Mouse (Mus musculus) CH12.LX (cell line): Measurements from ENCODE around the gene Tmem63b. TPM values are rescaled to one million over a fixed set of nuclear protein-coding genes. Genes with fewer than 3 reads are reported as not detected.

Experiments used
- DNase-seq: peaks from one replicate; pipeline ENCODE4 v3.0.0-alpha.2; 2013; ENCODE audit errors: extremely low read depth
- H3K27ac ChIP-seq: 2 replicates; pipeline ENCODE4 v1.5.1; 2012; ENCODE audit warnings: low read depth, mild to moderate bottlenecking, control low read depth, moderate library complexity; ENCODE audit not compliant: insufficient read depth
- H3K27me3 ChIP-seq: replicated peaks from 2 replicates; pipeline ENCODE3; 2012; ENCODE audit warnings: inconsistent platforms
- H3K36me3 ChIP-seq, 2 experiments: replicated peaks in 1 of 2; 2 replicates each; pipeline versions ENCODE3 to v1.6.1; 2012; ENCODE audit warnings: inconsistent platforms in 1 of 2, low read length in 1 of 2, mild to moderate bottlenecking in 1 of 2, mixed read lengths in 1 of 2, moderate library complexity in 1 of 2; ENCODE audit not compliant: control insufficient read depth in 1 of 2, insufficient read depth in 1 of 2
- H3K4me1 ChIP-seq, 2 experiments: 2 replicates each; pipeline ENCODE4 v1.6.1; 2012; ENCODE audit warnings: inconsistent platforms in 1 of 2, moderate library complexity in 1 of 2; ENCODE audit not compliant: insufficient read depth in 2 of 2, control insufficient read depth in 1 of 2
- H3K4me2 ChIP-seq: 2 replicates; pipeline ENCODE4 v1.6.1; 2012; ENCODE audit warnings: low read depth, mild to moderate bottlenecking, control low read depth; ENCODE audit not compliant: poor library complexity, insufficient read depth, severe bottlenecking
- H3K4me3 ChIP-seq, 3 experiments: fragments of 150-350 bp in 1 of 3; sonication (generic) in 1 of 3; replicated peaks in 1 of 3; 2 replicates each; pipeline versions ENCODE3 to v1.5.1; 2011 to 2012; ENCODE audit warnings: low read depth in 2 of 3, low read length in 2 of 3, mild to moderate bottlenecking in 2 of 3, moderate library complexity in 2 of 3, control low read depth in 1 of 3, improper control_type of control experiment in 1 of 3, inconsistent platforms in 1 of 3, mixed read lengths in 1 of 3; ENCODE audit not compliant: poor library complexity in 1 of 3
- H3K79me2 ChIP-seq: replicated peaks from 2 replicates; pipeline ENCODE4 v1.6.1; 2012; ENCODE audit warnings: mild to moderate bottlenecking, moderate library complexity; ENCODE audit not compliant: control insufficient read depth, poor library complexity, insufficient read depth, severe bottlenecking; ENCODE audit errors: extremely low read depth
- H3K9ac ChIP-seq: 2 replicates; pipeline ENCODE4 v1.6.1; 2012; ENCODE audit warnings: low read depth, mild to moderate bottlenecking, control low read depth, moderate library complexity; ENCODE audit not compliant: insufficient read depth
- H3K9me3 ChIP-seq: replicated peaks from 2 replicates; pipeline ENCODE3; 2012; ENCODE audit warnings: low read length, inconsistent platforms, mixed read lengths
- CHD1 ChIP-seq: IDR thresholded peaks from 2 replicates; pipeline ENCODE4 v1.6.1; 2012; ENCODE audit warnings: low read depth, low read length, improper control_type of control experiment, inconsistent platforms
- ELF1 ChIP-seq: IDR thresholded peaks from 2 replicates; pipeline ENCODE4 v1.6.1; 2014; ENCODE audit warnings: low read depth, mild to moderate bottlenecking, inconsistent platforms, low read length, improper control_type of control experiment
- GABPA ChIP-seq: IDR thresholded peaks from 2 replicates; pipeline ENCODE4 v1.6.1; 2012; ENCODE audit warnings: low read depth, low read length, improper control_type of control experiment, inconsistent platforms; ENCODE audit not compliant: insufficient replicate concordance
- HCFC1 ChIP-seq: IDR thresholded peaks from 2 replicates; pipeline ENCODE4 v1.6.1; 2012; ENCODE audit warnings: low read depth, mild to moderate bottlenecking, inconsistent platforms, low read length, improper control_type of control experiment
- IRF4 ChIP-seq: IDR thresholded peaks from 2 replicates; pipeline ENCODE4 v1.6.1; 2014; ENCODE audit warnings: low read depth, mild to moderate bottlenecking, inconsistent platforms, low read length, improper control_type of control experiment
- JUND ChIP-seq: conservative IDR thresholded peaks from 2 replicates; pipeline ENCODE4 v1.6.1; 2011; ENCODE audit warnings: low read depth, low read length, improper control_type of control experiment
- KAT2A ChIP-seq: IDR thresholded peaks from 2 replicates; pipeline ENCODE4 v1.6.1; 2012; ENCODE audit warnings: low read length, improper control_type of control experiment, inconsistent platforms; ENCODE audit not compliant: insufficient replicate concordance
- MAX ChIP-seq: IDR thresholded peaks from 2 replicates; pipeline ENCODE4 v1.6.1; 2011; ENCODE audit warnings: low read length, improper control_type of control experiment
- MAZ ChIP-seq: IDR thresholded peaks from 2 replicates; pipeline ENCODE4 v1.6.1; 2012; ENCODE audit warnings: low read depth, mild to moderate bottlenecking, inconsistent platforms, low read length, improper control_type of control experiment, moderate library complexity
- MEF2A ChIP-seq: IDR thresholded peaks from 2 replicates; pipeline ENCODE4 v1.6.1; 2014; ENCODE audit warnings: low read depth, mild to moderate bottlenecking, inconsistent platforms, low read length, improper control_type of control experiment, borderline replicate concordance
- MYC ChIP-seq: IDR thresholded peaks from 2 replicates; pipeline ENCODE4 v1.6.1; 2011; ENCODE audit warnings: low read depth, mild to moderate bottlenecking, improper control_type of control experiment, low read length
- NELFE ChIP-seq: IDR thresholded peaks from 2 replicates; pipeline ENCODE4 v1.6.1; 2011; ENCODE audit warnings: low read depth, low read length, improper control_type of control experiment
- NRF1 ChIP-seq: IDR thresholded peaks from 2 replicates; pipeline ENCODE4 v1.6.1; 2014; ENCODE audit warnings: low read depth, mild to moderate bottlenecking, inconsistent platforms, low read length, improper control_type of control experiment, moderate library complexity
- PAX5 ChIP-seq: IDR thresholded peaks from 2 replicates; pipeline ENCODE4 v1.6.1; 2012; ENCODE audit warnings: low read length, inconsistent platforms, mixed read lengths
- POLR2A ChIP-seq: IDR thresholded peaks from 2 replicates; pipeline ENCODE4 v1.6.1; 2011; ENCODE audit warnings: low read depth, mild to moderate bottlenecking, improper control_type of control experiment, low read length
- RAD21 ChIP-seq: IDR thresholded peaks from 2 replicates; pipeline ENCODE4 v1.6.1; 2011; ENCODE audit warnings: low read depth, mild to moderate bottlenecking, low read length, improper control_type of control experiment, moderate library complexity
- SMC3 ChIP-seq: IDR thresholded peaks from 2 replicates; pipeline ENCODE4 v1.6.1; 2011; ENCODE audit warnings: low read depth, low read length, improper control_type of control experiment
- TBP ChIP-seq: conservative IDR thresholded peaks from 2 replicates; pipeline ENCODE4 v1.6.1; 2011; ENCODE audit warnings: low read depth, low read length, improper control_type of control experiment
- TCF12 ChIP-seq: IDR thresholded peaks from 2 replicates; pipeline ENCODE4 v1.6.1; 2014; ENCODE audit warnings: low read depth, mild to moderate bottlenecking, inconsistent platforms, low read length, improper control_type of control experiment
- ZKSCAN1 ChIP-seq: IDR thresholded peaks from 2 replicates; pipeline ENCODE4 v1.6.1; 2012; ENCODE audit warnings: low read depth, inconsistent platforms, low read length, improper control_type of control experiment, borderline replicate concordance
- ZNF384 ChIP-seq: IDR thresholded peaks from 2 replicates; pipeline ENCODE4 v1.6.1; 2012; ENCODE audit warnings: low read depth, low read length, improper control_type of control experiment, inconsistent platforms
- dilution Hi-C: fragments of 300-500 bp; cut with MboI; formaldehyde crosslinking; loops from 2 replicates; pipeline ENCODE4 v1.14.3; 2020; ENCODE audit warnings: low sequenced_read_pairs; ENCODE audit not compliant: extremely low pct_unique_long_range_greater_than_20kb, extremely low pct_ligation_motif_present
- in situ Hi-C: fragments of 300-500 bp; cut with MboI; formaldehyde crosslinking; loops from 3 replicates; pipeline ENCODE4 v1.14.3; 2019; ENCODE audit warnings: low sequenced_read_pairs, low pct_ligation_motif_present, low pct_unique_long_range_greater_than_20kb, mixed read lengths
- polyA plus RNA-seq: library from polyadenylated mRNA; unstranded; fragments of >175 nt; gene quantifications from 2 replicates; pipeline ENCODE4 v1.2.1, GENCODE M21; 2012; ENCODE audit warnings: low read depth; ENCODE audit not compliant: insufficient read length
- total RNA-seq, 2 experiments: library from RNA; depleted of rRNA; stranded (reverse); fragments of 300-350 nt in 1 of 2; fragments of >200 nt in 1 of 2; gene quantifications; 2 replicates each; pipeline ENCODE4 v1.2.3; 2012 to 2014

Tmem63b gene
- total and polyA plus RNA-seq, 3 experiments = 3.5 to 10.3 (median 6.3) TPM

GRCm38 (mm10) chr17:45619386-45620256 lies 67.1 kb downstream of the Tmem63b start (continued):
- TF ChIP-seq ZKSCAN1 = no peak
- TF ChIP-seq RAD21 = no peak
- TF ChIP-seq POLR2A = no peak
- TF ChIP-seq GABPA = no peak
- no peak for TF ChIP-seq CHD1
- TF ChIP-seq MAX = peak; percentile 16; the same call in 1 of the 2 replicates
- no peak for TF ChIP-seq NELFE
- TF ChIP-seq ZNF384 = no peak
- TF ChIP-seq MEF2A = peak; percentile 34; the same call in 1 of the 2 replicates
- no peak; the same call in 1 of the 2 replicates for TF ChIP-seq TBP
- TF ChIP-seq KAT2A = no peak
- no peak for TF ChIP-seq NRF1
- TF ChIP-seq PAX5 = no peak

GRCm38 (mm10) chr17:45618941-45619385 lies 67.7 kb downstream of the Tmem63b start:
- H3K9ac ChIP-seq = peak overlapping the region; percentile 89
- dilution Hi-C loops = no loop called here
- H3K4me3 ChIP-seq = peak overlapping the region; percentile 65 to 79 (median 76)
- peak overlapping the region; percentile 43; the same call in 1 of the 2 replicates for H3K27ac ChIP-seq
- in situ Hi-C loops = no loop called here
- H3K79me2 ChIP-seq = no peaks in the 10 kb centered on the region
- H3K27me3 ChIP-seq = peaks cover 1% of the 10 kb centered on the region
- H3K9me3 ChIP-seq = no peaks in the 10 kb centered on the region
- TF ChIP-seq SMC3 (no peak), IRF4 (peak; percentile 59; the same call in 1 of the 2 replicates), TCF12 (peak; percentile 29; the same call in 1 of the 2 replicates), ZNF384 (no peak), HCFC1 (peak; percentile 53), JUND (no peak), ELF1 (peak; percentile 77), POLR2A (peak; percentile 71), MYC (0 out of 2 replicates have a peak, but pooled peaks have one; percentile 25), MAZ (peak; percentile 95), NRF1 (no peak), PAX5 (no peak), TBP (0 out of 2 replicates have a peak, but pooled peaks have one; percentile 24), NELFE (peak; percentile 44; the same call in 1 of the 2 replicates)
- DNase-seq = no peak
- peaks cover 0 to 15% of the 10 kb centered on the region in 2 experiments; a peak in 2 of 4 replicates for H3K4me1 ChIP-seq
- H3K4me2 ChIP-seq = peak overlapping the region; percentile 88
- H3K36me3 ChIP-seq = peaks cover 0 to 3% of the 10 kb centered on the region in 2 experiments
